Mouse (Mus musculus) stomach, postnatal 0 days (tissue): ENCODE results near the gene Myo9a.

Experiments
- CTCF ChIP-seq: IDR thresholded peaks from 2 replicates; pipeline ENCODE4 v1.5.1; 2016; ENCODE audit warnings: antibody characterized with exemption, low read depth, mild to moderate bottlenecking, moderate library complexity
- EP300 ChIP-seq: optimal IDR thresholded peaks from 2 replicates; pipeline ENCODE3; 2016; ENCODE audit warnings: antibody characterized with exemption

GRCm38 (mm10) chr9:59721144-59721543 is 29.6 kb upstream of the Myo9a start:
- TF ChIP-seq CTCF (no peak), EP300 (no peak)
